Mouse (Mus musculus) hindbrain, embryonic 14.5 days (tissue): ENCODE measurements around the gene Arl10. TPM values are rescaled to one million over a fixed set of nuclear protein-coding genes. Genes with fewer than 3 reads are reported as not detected.
"Not testable (repeated sequence)": the region's sequence is repeated elsewhere in the genome, so short reads cannot be mapped to it uniquely, and the experiment has no call there.

ENCODE experiments used
- ATAC-seq: fragments of 200-750 bp; cut with Nextera tagmentation; 2 replicates; pipeline ENCODE4 v1.8.0; 2017; ENCODE audit warnings: moderate number of reproducible peaks, mild to moderate bottlenecking, moderate TSS enrichment, moderate library complexity; ENCODE audit not compliant: low FRiP score
- DNase-seq: peaks from one replicate; pipeline ENCODE4 v3.0.0-alpha.2; 2015; ENCODE audit warnings: low spot score
- H3K27ac ChIP-seq: fragments of 300-500 bp; sonication (generic); 2 replicates; pipeline ENCODE4 v1.5.1; 2014; ENCODE audit warnings: mild to moderate bottlenecking, moderate library complexity
- H3K27me3 ChIP-seq: fragments of 300-500 bp; sonication (generic); 2 replicates; pipeline ENCODE4 v1.6.1; 2014; ENCODE audit warnings: mild to moderate bottlenecking, low read length, mixed read lengths; ENCODE audit not compliant: control insufficient read depth, insufficient read depth
- H3K36me3 ChIP-seq: fragments of 300-500 bp; sonication (generic); replicated peaks from 2 replicates; pipeline ENCODE4 v1.6.1; 2014; ENCODE audit not compliant: control insufficient read depth, insufficient read depth
- H3K4me1 ChIP-seq: fragments of 300-500 bp; sonication (generic); replicated peaks from 2 replicates; pipeline ENCODE4 v1.6.1; 2014; ENCODE audit warnings: antibody characterized with exemption, low read length, mixed read lengths; ENCODE audit not compliant: control insufficient read depth, insufficient read depth
- H3K4me2 ChIP-seq: fragments of 300-500 bp; sonication (generic); replicated peaks from 2 replicates; pipeline ENCODE4 v1.6.1; 2014; ENCODE audit warnings: mild to moderate bottlenecking, moderate library complexity
- H3K4me3 ChIP-seq: fragments of 300-500 bp; sonication (generic); replicated peaks from 2 replicates; pipeline ENCODE4 v1.5.1; 2014; ENCODE audit warnings: mild to moderate bottlenecking, low read length
- H3K9ac ChIP-seq: fragments of 300-500 bp; sonication (generic); 2 replicates; pipeline ENCODE4 v1.6.1; 2014
- H3K9me3 ChIP-seq: fragments of 300-500 bp; sonication (generic); 2 replicates; pipeline ENCODE4 v1.6.1; 2016; ENCODE audit warnings: low read length; ENCODE audit not compliant: control insufficient read depth
- WGBS: fragments of 180-500 bp; shearing (Covaris S2); extraction: QIAGEN DNeasy Blood & Tissue Kit; methylation state at CpG from one replicate; pipeline ENCODE4 v1.1.7; 2014; 5-methylcytosine and 5-hydroxymethylcytosine counted together
- polyA plus RNA-seq: library from polyadenylated mRNA; unstranded; fragments of >200 nt; fragmentation: Nextera tagmentation; extraction: Ambion mirVana; gene quantifications from 2 replicates; pipeline ENCODE4 v1.2.1, GENCODE M21; 2014

The Arl10 gene
- polyA plus RNA-seq, 1 experiment from 2014 or later, result 83.0 TPM

- H3K9ac ChIP-seq, result peak overlapping the region; percentile 79
- no peaks in the 10 kb centered on the region for H3K27me3 ChIP-seq
- H3K27ac ChIP-seq, result 0 out of 2 replicates have a peak overlapping the region, but pooled peaks have one; percentile 20
- ATAC-seq (peak; percentile 21; the same call in 1 of the 2 replicates), DNase-seq (no peak)
- H3K4me3 ChIP-seq, result peak overlapping the region; percentile 17; the same call in 1 of the 2 replicates
- H3K4me1 ChIP-seq, result peaks cover 17% of the 10 kb centered on the region
- peak overlapping the region; percentile 67 for H3K4me2 ChIP-seq
- no peaks in the 10 kb centered on the region for H3K9me3 ChIP-seq
- 10% methylated on average over 8 of the region's 8 CpGs for WGBS
- H3K36me3 ChIP-seq, result peaks cover 11% of the 10 kb centered on the region; the same call in 1 of the 2 replicates
Measured at GRCm38 (mm10) chr13:54608666-54609065, 33.9 kb downstream of the Arl10 start.

GRCm38 (mm10) chr13:54609301-54609700 lies 34.5 kb downstream of the Arl10 start:
- Histone ChIP-seq H3K27me3 (no peaks in the 10 kb centered on the region), H3K4me2 (peak overlapping the region; percentile 67), H3K9ac (peak overlapping the region; percentile 79), H3K36me3 (peaks cover 7% of the 10 kb centered on the region; the same call in 1 of the 2 replicates), H3K4me1 (peaks cover 17% of the 10 kb centered on the region), H3K9me3 (no peaks in the 10 kb centered on the region), H3K27ac (no peak overlapping the region), H3K4me3 (peak overlapping the region; percentile 17; the same call in 1 of the 2 replicates)
- no peak for ATAC-seq
- no peak for DNase-seq
- WGBS, result 24% methylated on average over 1 of the region's 1 CpGs

GRCm38 (mm10) chr13:54610613-54610971 lies 35.8 kb downstream of the Arl10 start:
- peak overlapping the region; percentile 78 for H3K27ac ChIP-seq
- H3K36me3 ChIP-seq, result peaks cover 2% of the 10 kb centered on the region; the same call in 1 of the 2 replicates
- no peaks in the 10 kb centered on the region for H3K27me3 ChIP-seq
- DNase-seq (no peak), ATAC-seq (peak; percentile 7; the same call in 1 of the 2 replicates)
- WGBS, result 9% methylated on average over 13 of the region's 13 CpGs
- H3K4me3 ChIP-seq, result peak overlapping the region; percentile 58
- no peaks in the 10 kb centered on the region for H3K9me3 ChIP-seq
- H3K9ac ChIP-seq, result peak overlapping the region; percentile 79
- peak overlapping the region; percentile 67 for H3K4me2 ChIP-seq
- peaks cover 17% of the 10 kb centered on the region for H3K4me1 ChIP-seq

GRCm38 (mm10) chr13:54610972-54611754 lies 36.3 kb downstream of the Arl10 start, which contains the start of gene Cltb:
Gene Cltb, minus strand, starts transcription at chr13:54611344.
- Histone ChIP-seq H3K9ac (peak within 1 kb of the TSS; percentile 79), H3K9me3 (no peaks in the 10 kb centered on the region), H3K4me1 (peaks cover 17% of the 10 kb centered on the region), H3K27ac (peak within 1 kb of the TSS; percentile 78), H3K27me3 (no peaks in the 10 kb centered on the region), H3K36me3 (no peaks in the 10 kb centered on the region), H3K4me2 (peak within 1 kb of the TSS; percentile 67), H3K4me3 (peak within 1 kb of the TSS; percentile 58)
- ATAC-seq, result peak; percentile 81
- peak; percentile 91 for DNase-seq
- WGBS, result under 1% methylated on average over 62 of the region's 66 CpGs

- 81% methylated on average over 8 of the region's 8 CpGs for WGBS
- not testable (repeated sequence) for H3K36me3 ChIP-seq, H3K4me2 ChIP-seq, H3K9me3 ChIP-seq, H3K9ac ChIP-seq, H3K27me3 ChIP-seq, ATAC-seq, H3K4me3 ChIP-seq, DNase-seq, H3K27ac ChIP-seq
- H3K4me1 ChIP-seq, result peaks cover 17% of the 10 kb centered on the region
Measured at GRCm38 (mm10) chr13:54613141-54613540, 38.3 kb downstream of the Arl10 start.

- WGBS, result 88% methylated on average over 8 of the region's 8 CpGs
- Histone ChIP-seq H3K27me3 (no peaks in the 10 kb centered on the region), H3K9me3 (no peaks in the 10 kb centered on the region), H3K4me2 (no peak overlapping the region), H3K36me3 (no peaks in the 10 kb centered on the region), H3K27ac (no peak overlapping the region), H3K4me1 (no peaks in the 10 kb centered on the region), H3K9ac (no peak overlapping the region), H3K4me3 (no peak overlapping the region)
- ATAC-seq (no peak), DNase-seq (no peak)
Measured at GRCm38 (mm10) chr13:54616307-54616706, 41.5 kb downstream of the Arl10 start.

- no peak for ATAC-seq
Measured at GRCm38 (mm10) chr13:54616998-54617397, 42.2 kb downstream of the Arl10 start.

GRCm38 (mm10) chr13:54621155-54621932 lies 46.5 kb downstream of the Arl10 start, which contains the start of gene Faf2:
Gene Faf2, plus strand, starts transcription at chr13:54621784.
- H3K9me3 ChIP-seq, result no peaks in the 10 kb centered on the region
- no peaks in the 10 kb centered on the region for H3K27me3 ChIP-seq
- peak within 1 kb of the TSS; percentile 87 for H3K9ac ChIP-seq
- H3K27ac ChIP-seq, result peak within 1 kb of the TSS; percentile 91
- peak within 1 kb of the TSS; percentile 82 for H3K4me3 ChIP-seq
- WGBS, result 13% methylated on average over 44 of the region's 44 CpGs
- H3K4me2 ChIP-seq, result peak within 1 kb of the TSS; percentile 66
- no peaks in the 10 kb centered on the region for H3K36me3 ChIP-seq
- H3K4me1 ChIP-seq, result peaks cover 17% of the 10 kb centered on the region
- ATAC-seq (peak; percentile 98), DNase-seq (peak; percentile 100)

More at GRCm38 (mm10) chr13:54616998-54617397, 42.2 kb downstream of the Arl10 start:
- H3K9ac ChIP-seq, result no peak overlapping the region
- H3K27ac ChIP-seq, result no peak overlapping the region
- H3K27me3 ChIP-seq, result no peaks in the 10 kb centered on the region
- no peak for DNase-seq
- no peak overlapping the region for H3K4me2 ChIP-seq
- no peaks in the 10 kb centered on the region for H3K9me3 ChIP-seq
- H3K36me3 ChIP-seq, result no peaks in the 10 kb centered on the region
- no peak overlapping the region for H3K4me3 ChIP-seq
- no peaks in the 10 kb centered on the region for H3K4me1 ChIP-seq
- 71% methylated on average over 6 of the region's 6 CpGs for WGBS
